Mouse (Mus musculus) activated CD4-positive, CD25-positive, alpha-beta regulatory T cell, adult 9 weeks (primary cell): ENCODE measurements around the gene Aldh1l2. TPM values are rescaled to one million over a fixed set of nuclear protein-coding genes. Genes with fewer than 3 reads are reported as not detected.

Source experiments
- polyA plus RNA-seq: library from polyadenylated mRNA; unstranded; fragments of 100-300 nt; shearing (Covaris generic); gene quantifications from one replicate; pipeline ENCODE4 v1.2.1, GENCODE M21; 2017

The Aldh1l2 gene
- not detected for polyA plus RNA-seq

DNA sequence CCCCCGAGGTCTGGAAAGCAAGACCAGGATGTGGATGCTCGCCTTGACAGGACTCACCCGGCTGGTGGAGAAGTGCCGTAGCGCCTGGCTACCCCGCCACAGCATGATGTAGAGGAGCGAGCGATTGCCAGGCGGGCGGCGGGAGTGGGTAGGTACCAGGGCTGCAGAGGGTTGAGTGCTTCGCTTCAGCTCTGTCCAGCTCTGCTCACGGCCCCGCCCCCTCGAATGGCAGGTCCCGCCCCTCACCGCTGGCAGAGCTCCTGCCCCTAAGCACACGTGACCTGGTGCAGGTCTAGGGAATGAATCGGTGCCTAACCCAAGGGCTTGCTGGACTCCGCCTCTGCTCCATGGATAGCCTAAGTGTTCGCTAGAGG is at the start of gene Aldh1l2:
Aldh1l2 (minus strand) TSS at position 231 of the 374 bp plus-strand sequence.

DNA sequence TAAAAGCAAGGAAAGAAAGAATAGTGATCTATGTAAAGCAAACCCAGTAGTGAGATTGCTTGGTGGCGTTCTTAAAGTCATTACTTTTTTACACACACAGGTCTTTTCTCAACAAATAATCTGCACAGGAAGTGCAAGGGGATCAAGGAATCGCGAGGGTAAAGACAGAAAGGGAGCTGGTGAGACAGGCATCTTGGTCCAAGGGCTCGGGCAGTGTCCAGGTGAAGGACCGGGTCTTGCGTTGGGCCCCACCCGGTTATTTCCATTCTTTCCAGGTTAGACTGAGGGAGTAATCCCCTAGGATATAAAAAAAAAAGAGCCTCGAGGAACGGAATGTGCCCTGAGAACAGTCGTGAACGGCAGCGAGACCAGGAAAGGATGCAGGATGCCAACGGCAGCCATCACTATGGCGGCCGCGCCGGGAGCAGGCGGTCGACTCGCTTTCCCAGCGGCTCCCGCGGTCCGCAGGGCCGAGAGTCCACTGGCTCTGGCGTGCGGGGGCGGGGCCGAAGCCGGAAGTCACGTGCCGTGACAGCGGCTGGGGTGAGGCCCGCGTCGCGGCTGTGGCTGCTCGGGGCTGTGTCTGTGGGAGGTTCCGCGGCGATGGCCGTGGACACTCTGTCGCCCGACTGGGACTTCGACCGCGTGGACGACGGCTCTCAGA is 9.6 kb upstream of the Aldh1l2 start, which contains the start of gene Washc4:
Washc4 (plus strand) TSS at position 314 of the 664 bp plus-strand sequence.

Other genes starting within 250 kb of the Aldh1l2 start
- gene Slc41a2, start 196.3 kb downstream of the Aldh1l2 start, polyA plus RNA-seq: 0.50 TPM
- 1.1 TPM for gene D10Wsu102e, start 173.9 kb downstream of the Aldh1l2 start, polyA plus RNA-seq
- 48.0 TPM for gene Washc4, start 9.6 kb upstream of the Aldh1l2 start, polyA plus RNA-seq
- gene Appl2, start 114.6 kb upstream of the Aldh1l2 start, polyA plus RNA-seq: 13.3 TPM
- 3.6 TPM for gene 1500009L16Rik, start 188.7 kb upstream of the Aldh1l2 start, polyA plus RNA-seq